Mouse (Mus musculus) T-cell, adult 2 months (primary cell): ENCODE data around the gene Fahd1.
A peak's percentile ranks its signal among the peaks of the same experiment; 100 is the strongest.

Source experiments
- DNase-seq: peaks from one replicate; pipeline ENCODE4 v3.0.0; 2022; ENCODE audit warnings: low spot score

The Fahd1 gene

GRCm38 (mm10) chr17:24885356-24886133 is 35.4 kb upstream of the Fahd1 start:
- DNase-seq, result no peak

GRCm38 (mm10) chr17:24884391-24884790 is 34.2 kb upstream of the Fahd1 start:
- DNase-seq, result no peak

DNA sequence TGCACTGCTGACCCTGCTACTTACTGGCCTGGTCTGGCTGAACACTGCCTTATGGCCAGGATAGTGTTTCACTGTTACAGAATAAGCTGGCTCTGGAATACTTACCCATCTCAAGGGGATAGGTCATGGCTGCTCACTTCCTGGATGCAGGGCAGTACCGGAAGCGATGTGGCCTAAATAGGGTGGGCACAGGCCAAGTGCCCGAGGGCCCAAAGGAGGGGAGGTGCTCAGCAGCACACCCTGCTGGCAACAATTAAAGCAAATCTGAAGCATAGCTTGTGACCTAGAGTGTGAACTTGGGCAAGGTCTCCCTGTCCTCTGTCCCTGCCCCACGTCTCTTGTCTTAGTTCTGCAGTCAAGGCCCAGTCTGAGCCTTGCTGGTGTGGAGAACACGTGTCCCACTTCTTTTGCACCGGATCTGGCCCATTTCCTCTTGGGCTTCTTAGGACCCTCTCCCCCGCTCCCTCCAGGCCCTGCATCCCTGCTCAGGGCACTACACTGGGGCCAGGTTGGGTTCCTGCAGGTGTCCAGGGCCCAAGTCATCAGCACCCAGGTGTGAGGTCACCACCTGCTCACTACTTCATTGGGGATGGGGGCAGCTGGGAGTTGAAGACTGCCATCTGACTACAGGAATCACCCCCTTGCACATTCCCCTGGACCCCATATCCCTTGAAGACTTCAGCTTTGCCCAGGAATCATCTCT is 31.7 kb upstream of the Fahd1 start:
- DNase-seq, result peak; percentile 18

GRCm38 (mm10) chr17:24878531-24878930 is 28.4 kb upstream of the Fahd1 start:
- DNase-seq, result no peak

DNA sequence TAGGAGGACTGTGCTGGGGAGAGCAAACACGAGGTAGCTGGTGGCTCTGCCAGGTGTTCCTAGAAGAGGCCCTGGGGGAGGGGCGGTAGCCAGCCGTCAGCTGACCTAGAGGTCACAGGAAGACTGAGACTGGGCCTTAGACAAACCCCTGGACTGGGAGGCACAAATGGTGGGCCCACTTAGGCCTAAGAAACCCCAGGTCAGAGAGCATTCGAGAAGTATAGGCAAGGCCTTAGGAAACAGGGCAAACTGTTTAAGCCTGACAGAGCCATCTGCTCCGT is 27.9 kb upstream of the Fahd1 start:
- DNase-seq, result no peak

DNA sequence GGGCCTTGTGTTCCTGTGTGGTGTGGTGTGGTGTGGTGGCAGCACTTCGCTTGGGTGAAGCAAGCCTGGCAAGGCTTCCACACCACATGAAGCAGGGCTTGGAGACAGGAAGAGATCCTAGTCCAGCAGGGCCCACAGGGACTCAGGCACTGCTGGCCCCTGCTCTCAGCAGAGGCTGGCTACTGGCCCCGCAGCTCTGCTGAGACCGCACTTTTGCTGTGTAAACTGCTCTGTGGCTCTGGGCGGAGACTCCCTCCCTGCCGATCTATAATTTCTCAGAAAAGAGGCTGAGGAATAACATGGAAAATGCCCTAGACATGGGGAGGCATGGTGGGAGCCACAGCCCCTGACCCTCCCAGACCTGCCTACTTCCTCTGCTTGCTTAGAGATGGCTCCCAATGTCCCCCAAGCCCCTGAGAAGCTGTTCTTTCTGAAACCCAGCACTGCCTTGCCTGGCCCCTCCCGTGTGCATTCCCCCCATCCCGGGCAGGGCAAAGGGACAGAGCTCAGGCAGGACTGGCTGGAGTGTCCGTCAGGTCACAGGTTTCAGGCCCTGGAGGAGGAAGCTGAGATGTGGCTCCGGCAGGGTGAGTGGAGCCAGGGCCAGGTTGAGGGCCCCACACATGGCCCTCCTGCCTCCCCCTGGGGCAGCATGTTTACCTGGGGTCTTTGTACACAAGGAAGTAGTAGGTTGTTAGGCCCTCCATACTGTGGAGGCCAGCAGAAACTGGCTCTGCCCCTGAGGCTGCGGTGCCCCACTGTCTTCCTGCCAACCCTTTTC is 27.4 kb upstream of the Fahd1 start:
- no peak for DNase-seq

DNA sequence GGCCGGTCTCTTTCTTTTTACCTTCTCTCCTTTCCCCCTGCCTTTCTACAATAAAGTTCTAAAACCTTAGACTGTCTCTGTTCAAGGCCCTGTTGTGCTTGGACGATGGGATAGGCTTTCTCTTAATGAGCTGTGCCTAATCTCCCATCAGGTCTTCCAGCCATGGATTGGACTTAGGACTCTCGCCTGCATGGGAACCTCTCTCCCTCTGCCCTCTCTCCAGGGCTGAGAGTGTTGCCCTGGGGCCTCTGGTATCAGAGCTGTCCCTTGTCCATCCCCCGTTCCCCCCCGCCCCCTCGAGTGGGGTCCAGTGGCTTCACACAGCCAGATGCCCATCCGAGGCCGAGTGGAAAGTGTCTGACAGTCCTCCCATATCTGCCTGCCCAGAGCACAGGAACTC is 24.8 kb upstream of the Fahd1 start:
- no peak for DNase-seq

DNA sequence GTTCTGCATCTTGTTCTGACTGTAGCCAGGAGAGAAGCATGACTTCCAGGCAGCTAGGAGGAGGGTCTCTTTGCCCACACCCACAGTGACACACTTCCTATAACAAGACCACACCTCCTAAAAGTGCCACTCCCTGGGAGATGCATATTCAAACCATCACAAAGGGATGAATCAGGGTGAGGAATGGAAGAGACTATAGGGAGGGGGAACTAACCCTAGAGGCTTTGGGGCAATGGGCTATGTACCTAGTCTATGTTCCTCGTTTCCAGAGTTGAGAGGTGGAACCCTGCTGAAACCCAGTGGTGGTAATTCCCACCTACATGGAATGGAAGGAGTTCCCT is 24.2 kb upstream of the Fahd1 start:
- no peak for DNase-seq

DNA sequence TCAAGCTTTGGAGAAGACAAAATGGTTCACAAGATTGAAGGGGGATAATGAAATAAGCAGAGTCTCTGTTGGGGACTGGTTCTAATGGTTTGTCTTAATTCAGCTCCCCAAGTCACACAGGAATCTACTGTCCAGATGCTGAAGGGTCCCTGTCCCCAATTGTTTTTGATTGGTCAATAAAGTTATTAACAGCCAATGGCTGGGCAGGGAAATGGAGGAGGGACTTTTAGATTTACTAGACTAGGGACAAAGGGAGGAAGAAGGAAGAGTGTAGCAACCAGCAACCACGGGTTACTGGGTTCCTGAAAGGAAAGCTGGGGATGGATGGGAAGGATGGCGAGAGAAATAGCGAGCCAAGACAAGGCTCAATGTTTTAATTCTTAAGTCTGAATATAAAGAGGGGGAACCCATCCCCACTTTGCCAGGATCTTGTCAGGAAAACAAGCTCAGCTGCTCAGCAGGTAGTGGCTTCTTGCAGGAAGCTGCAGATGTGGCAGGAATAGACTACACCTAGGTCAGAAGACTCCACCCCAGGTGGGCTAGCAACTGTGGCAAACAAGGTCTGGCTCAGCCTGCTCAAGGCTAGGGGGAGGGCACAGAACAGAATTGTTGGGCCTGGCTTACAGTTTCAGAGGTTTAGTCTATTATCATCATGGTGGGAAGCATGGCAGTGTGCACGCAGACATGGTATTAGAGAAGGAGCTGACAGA is 23.7 kb upstream of the Fahd1 start:
- DNase-seq, result no peak

DNA sequence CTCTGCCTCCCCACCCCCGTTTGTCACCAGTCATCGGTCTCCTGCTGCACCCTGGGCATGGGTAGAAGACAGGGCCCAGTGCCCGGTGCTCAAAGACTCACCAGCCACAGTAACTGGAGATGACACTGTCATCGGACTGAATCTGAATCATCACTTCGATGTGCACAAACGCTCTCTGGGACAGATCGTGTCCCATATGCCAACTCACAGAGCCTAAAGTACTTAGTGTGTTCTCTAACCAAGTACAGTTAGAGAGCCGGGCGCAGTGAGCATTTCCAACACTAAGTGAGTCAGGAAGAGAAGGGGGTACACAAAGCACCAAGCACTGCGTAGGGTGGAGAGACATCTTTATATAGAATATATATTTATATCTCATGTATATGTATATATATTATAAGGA is 17.8 kb upstream of the Fahd1 start:
- no peak for DNase-seq

DNA sequence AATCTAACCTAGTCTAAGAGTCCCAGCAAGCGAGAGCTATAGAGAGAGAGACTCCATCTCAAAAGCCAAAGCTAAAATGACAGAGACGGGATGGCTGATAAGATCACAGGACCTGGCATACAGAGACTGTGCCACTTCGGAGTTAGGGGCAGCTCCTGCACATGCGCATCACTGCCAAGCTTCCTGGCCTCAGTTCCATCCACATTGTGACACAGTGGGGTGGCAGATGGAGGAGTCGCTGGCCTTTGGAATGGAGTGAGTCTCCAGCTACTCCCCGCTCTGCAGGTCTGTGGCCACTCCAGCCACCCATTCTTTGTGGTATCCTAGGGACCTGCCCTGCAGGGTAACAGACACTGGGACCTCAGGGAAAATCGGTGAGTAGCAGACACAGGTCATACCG is 15.6 kb upstream of the Fahd1 start, which contains the start of gene Igfals:
Igfals (plus strand) TSS at position 222 of the 400 bp plus-strand sequence.
- DNase-seq, result no peak

DNA sequence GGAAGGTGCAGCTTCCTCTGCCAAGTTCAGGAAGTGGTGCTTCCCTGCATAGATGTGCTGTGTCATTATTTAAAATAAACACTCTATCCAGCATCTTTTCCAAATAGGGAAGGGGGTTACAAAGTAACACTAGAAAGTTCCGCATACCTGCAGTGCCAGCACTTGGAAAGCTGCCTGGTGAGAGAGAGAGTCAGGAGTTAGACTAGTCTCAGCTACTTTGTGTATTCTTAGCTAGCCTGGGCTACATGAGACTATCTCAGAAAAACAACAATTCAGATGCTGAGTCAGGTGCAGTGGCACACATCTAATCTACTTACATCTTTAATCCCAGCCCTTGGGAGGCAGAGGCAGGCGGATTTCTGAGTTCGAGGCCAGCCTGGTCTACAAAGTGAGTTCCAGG is 11.6 kb upstream of the Fahd1 start:
- no peak for DNase-seq

GRCm38 (mm10) chr17:24860076-24860475 is 9.9 kb upstream of the Fahd1 start:
- no peak for DNase-seq

DNA sequence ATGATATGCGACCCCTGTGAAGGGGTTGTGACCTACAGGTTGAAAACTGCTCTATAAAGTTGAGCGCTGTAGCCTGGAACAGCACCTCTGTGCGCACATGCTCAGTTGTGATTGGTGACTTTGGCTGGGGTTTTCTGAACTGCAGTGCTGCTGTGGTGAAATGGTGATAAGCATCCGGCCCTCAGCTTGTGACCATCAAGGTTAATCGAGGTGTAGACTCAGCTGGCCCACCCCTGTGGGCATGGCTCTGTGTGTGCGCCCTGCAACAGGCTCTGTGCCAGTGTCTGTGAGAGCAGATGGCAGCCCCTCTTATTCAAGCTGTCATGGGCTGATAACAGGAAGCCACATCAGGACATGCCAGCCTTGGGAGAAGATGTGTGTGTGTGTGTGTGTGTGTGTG is 8.8 kb upstream of the Fahd1 start:
- no peak for DNase-seq

DNA sequence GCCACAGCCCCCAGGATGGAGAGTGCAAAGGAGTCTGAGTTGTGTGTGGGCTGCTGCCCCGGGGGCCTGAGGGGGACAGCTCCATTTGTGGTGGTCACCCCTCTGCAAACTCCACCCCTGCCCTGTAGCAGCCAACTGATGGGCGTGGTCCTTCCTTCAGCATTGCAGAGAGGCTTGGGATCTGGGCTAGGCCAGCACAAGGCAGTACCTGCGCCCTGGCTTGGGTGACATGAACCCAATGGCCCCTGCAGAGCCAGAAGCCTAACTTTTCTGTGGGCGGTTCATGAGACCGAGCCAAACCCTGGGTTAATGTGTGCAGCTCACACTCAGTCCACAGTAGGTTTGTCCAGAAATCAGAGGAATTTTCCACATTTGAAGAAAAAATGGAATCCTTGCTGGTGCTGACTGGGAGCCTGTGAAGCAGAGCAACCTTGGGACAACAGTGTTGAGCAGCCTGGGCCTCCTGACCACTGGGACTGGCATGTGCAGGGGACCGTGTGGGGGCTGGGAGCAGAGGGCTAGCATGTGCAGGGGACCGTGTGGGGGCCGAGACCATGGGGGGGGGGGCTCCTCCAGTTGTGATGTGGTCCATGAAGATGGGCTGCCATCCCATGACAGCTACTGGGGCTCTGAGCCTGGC is 7.8 kb upstream of the Fahd1 start:
- no peak for DNase-seq

GRCm38 (mm10) chr17:24856589-24856988 is 6.4 kb upstream of the Fahd1 start:
- DNase-seq, result no peak

DNA sequence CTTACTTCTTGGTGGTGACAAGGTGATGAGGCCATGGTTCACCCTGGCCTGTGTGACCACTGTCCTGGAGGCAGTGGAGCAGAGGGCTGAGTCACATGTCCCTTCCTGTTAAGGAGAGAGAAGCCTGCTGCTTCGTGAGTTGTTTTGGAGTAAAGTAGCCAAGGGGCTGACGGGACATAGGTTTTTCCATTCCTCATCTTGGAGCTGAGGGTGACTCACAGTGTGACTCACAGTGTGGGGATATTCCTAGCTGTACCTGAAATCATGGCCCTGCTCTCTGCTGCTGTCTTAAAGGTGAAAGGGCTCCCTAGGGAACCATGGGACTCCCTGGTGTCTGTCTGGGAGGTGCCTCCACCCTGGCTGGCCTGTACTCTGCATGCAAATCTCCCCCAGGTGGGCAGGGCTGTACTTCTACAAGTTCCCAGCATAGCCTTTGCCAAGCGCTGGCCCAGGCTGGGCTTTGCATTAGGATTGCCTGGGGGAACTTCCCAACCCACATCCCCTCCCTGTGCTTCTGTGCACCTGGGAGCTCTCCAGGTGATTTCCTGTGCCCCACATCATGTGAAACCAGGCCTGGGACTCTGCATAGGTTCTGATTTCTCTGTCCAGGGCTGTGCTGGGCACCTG is 5.8 kb upstream of the Fahd1 start:
- DNase-seq, result no peak

DNA sequence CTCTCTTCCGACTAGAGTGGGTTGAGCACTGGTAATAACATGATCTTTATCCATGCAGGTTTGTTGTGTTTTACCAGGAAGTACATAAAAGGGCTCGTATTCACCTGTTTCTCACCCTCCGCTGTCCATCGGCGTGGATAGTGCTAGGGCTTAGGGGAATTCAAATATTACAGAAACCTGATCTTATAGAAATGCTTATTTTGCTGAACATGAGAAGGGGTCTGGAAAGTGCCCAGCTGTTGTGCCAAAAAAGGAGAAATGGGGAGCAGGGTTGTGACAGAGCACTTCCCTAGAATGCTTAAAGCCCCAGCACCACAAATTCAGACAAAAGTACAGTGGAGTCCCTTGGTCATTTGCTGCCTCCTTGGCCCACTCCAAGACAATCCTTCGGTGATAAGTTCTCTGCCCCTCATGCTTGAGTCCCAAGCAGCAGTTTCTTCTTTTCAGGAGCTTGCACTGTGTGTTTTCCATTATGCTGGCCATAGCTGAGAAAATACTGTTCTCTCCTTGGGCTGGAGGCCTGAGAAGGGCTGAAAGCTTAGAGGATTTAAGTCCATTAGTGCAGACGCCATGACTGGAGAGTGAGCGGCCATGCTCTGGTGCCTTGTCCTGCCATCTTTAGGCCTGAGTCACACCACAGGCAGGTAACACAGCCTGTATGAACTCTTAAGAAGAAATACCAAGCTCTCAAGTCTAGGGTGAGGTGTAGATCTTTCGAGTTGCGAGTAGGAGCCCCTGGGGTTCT is 1.4 kb upstream of the Fahd1 start:
- no peak for DNase-seq

- no peak for DNase-seq
Measured at GRCm38 (mm10) chr17:24850773-24851127, 586 bp upstream of the Fahd1 start.

- DNase-seq, result no peak
Measured at GRCm38 (mm10) chr17:24849733-24850064, 465 bp downstream of the Fahd1 start.

DNA sequence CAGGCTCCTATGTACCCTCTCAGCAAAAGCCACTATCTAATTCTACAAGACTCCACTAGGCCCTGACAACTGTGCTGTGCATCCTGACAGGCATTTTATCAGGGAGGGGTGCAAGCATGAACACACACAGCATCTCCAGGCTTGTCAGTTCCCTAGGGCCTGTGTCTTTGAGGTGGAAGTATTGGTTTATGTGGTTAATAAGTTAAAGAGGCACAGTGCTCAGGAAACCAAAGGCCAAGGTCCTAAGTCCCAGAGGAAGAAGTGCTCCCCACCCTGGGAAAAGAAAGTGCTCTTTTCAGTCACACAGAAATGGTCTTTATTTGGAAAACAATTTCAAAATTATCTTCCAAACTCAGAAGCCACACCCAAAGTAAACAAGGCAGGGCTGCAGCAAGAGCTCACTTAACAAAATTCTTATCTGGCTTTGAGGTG is 1.5 kb downstream of the Fahd1 start:
- DNase-seq, result no peak
